Mouse (Mus musculus) spleen, adult 2 months (tissue): Measurements from ENCODE around the gene Usp40. TPM values are rescaled to one million over a fixed set of nuclear protein-coding genes. Genes with fewer than 3 reads are reported as not detected.

ENCODE experiments used
- DNase-seq, 2 experiments: peaks; one replicate each; pipeline versions ENCODE4 v3.0.0 to v3.0.0-alpha.2; 2012 to 2021; ENCODE audit warnings: low spot score in 2 of 2, low read depth in 1 of 2
- H3K27ac ChIP-seq: fragments of 200-500 bp; 2 replicates; pipeline ENCODE4 v1.5.1; 2012; ENCODE audit warnings: low read length, inconsistent platforms; ENCODE audit not compliant: insufficient read depth
- H3K27me3 ChIP-seq: fragments of 200-500 bp; 2 replicates; pipeline ENCODE4 v1.6.1; 2012; ENCODE audit warnings: mild to moderate bottlenecking, moderate library complexity, low read length, inconsistent platforms; ENCODE audit not compliant: control insufficient read depth, insufficient read depth
- H3K36me3 ChIP-seq: fragments of 200-500 bp; 2 replicates; pipeline ENCODE4 v1.6.1; 2012; ENCODE audit warnings: mild to moderate bottlenecking, low read length, inconsistent platforms; ENCODE audit not compliant: control insufficient read depth, insufficient read depth
- H3K4me1 ChIP-seq: fragments of 200-500 bp; 2 replicates; pipeline ENCODE4 v1.6.1; 2011; ENCODE audit warnings: inconsistent platforms; ENCODE audit not compliant: control insufficient read depth, insufficient read depth, insufficient read length
- H3K4me3 ChIP-seq: fragments of 200-500 bp; 2 replicates; pipeline ENCODE4 v1.5.1; 2011; ENCODE audit warnings: mild to moderate bottlenecking, inconsistent platforms; ENCODE audit not compliant: insufficient read depth, insufficient read length; ENCODE audit errors: extremely low read depth
- CTCF ChIP-seq: fragments of 200-500 bp; IDR thresholded peaks from 2 replicates; pipeline ENCODE4 v1.5.1; 2011; ENCODE audit warnings: mild to moderate bottlenecking, inconsistent platforms; ENCODE audit not compliant: insufficient read depth, insufficient read length, insufficient replicate concordance; ENCODE audit errors: extremely low read depth
- POLR2A ChIP-seq: fragments of 200-500 bp; IDR thresholded peaks from 2 replicates; pipeline ENCODE4 v1.6.1; 2011; ENCODE audit warnings: low read depth, low read length, inconsistent platforms
- WGBS: fragments of 180-500 bp; shearing (Covaris S2); methylation state at CpG from one replicate; pipeline ENCODE4 v1.1.7; 2018; 5-methylcytosine and 5-hydroxymethylcytosine counted together
- polyA plus RNA-seq: library from polyadenylated mRNA; depleted of rRNA; stranded (reverse); fragments of >200 nt; gene quantifications from 2 replicates; pipeline ENCODE4 v1.2.3, GENCODE M21; 2012; rRNA removed

Gene Usp40
- polyA plus RNA-seq, 1 experiment, result 3.3 TPM

- peaks cover 11% of the 10 kb centered on the region; the same call in 1 of the 2 replicates for H3K4me1 ChIP-seq
- TF ChIP-seq POLR2A, result no peak
- TF ChIP-seq CTCF, result no peak
- peaks cover 6% of the 10 kb centered on the region for H3K36me3 ChIP-seq
- no peak for DNase-seq
- no peak overlapping the region for H3K27ac ChIP-seq
- H3K27me3 ChIP-seq, result no peaks in the 10 kb centered on the region
- no peak overlapping the region for H3K4me3 ChIP-seq
These were observed 106.2 kb downstream of the Usp40 start for GRCm38 (mm10) chr1:87902186-87902585.

DNA sequence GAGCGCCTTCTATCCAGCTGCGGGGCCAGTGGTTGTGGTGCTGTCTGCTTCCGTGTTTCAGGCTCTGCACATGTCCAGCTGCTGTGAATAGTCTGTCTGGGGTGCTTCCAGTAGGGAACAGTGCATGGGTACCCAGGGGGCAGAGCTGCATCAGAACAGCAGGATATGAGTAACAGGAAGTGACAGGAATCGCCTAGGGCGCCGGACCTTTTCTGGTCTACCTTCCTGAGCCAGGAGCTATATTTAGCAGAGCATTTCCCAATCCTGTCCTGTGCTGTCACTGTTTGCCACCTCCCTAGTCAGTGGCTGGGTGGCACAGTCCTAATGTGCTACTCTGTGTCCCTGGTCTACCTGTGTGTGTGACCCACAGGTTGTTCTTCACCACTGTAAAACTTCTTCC lies 107.4 kb downstream of the Usp40 start:
- DNase-seq, result no peak
- Histone ChIP-seq H3K4me1 (peaks cover 9% of the 10 kb centered on the region; the same call in 1 of the 2 replicates), H3K36me3 (peaks cover 5% of the 10 kb centered on the region), H3K27me3 (no peaks in the 10 kb centered on the region), H3K4me3 (no peak overlapping the region), H3K27ac (no peak overlapping the region)
- whole genome bisulfite sequencing, result 46% methylated on average over 6 of the region's 6 CpGs
- no peak for TF ChIP-seq CTCF
- no peak for TF ChIP-seq POLR2A

DNA sequence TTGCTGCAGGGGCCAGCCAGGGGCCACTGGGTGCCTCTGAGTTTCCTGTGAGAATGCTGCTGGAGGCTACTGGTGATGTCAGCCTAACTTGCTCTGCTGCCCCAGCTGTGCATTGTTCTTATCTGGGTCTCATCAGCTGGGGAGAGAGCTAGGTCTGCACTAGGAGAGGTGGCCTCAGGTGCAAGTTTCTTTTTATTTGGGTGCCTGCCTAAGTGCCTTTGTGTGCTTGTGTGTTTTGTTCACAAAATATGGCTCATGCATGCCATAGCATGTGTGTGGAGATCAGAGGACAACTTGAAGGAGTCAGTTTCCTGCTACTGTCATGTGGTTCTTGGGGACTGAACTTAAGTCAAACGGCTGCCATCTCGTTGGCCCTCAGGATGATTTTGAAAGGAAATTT lies 108.7 kb downstream of the Usp40 start:
- peaks cover 5% of the 10 kb centered on the region for H3K36me3 ChIP-seq
- WGBS, result 3% methylated on average over 2 of the region's 2 CpGs
- H3K4me3 ChIP-seq, result no peak overlapping the region
- TF ChIP-seq POLR2A (no peak), CTCF (no peak)
- H3K27ac ChIP-seq, result 0 out of 2 replicates have a peak overlapping the region, but pooled peaks have one; percentile 32
- H3K4me1 ChIP-seq, result peaks cover 9% of the 10 kb centered on the region; the same call in 1 of the 2 replicates
- no peaks in the 10 kb centered on the region for H3K27me3 ChIP-seq
- peak in 1 of 2 experiments; percentile 17 for DNase-seq

DNA sequence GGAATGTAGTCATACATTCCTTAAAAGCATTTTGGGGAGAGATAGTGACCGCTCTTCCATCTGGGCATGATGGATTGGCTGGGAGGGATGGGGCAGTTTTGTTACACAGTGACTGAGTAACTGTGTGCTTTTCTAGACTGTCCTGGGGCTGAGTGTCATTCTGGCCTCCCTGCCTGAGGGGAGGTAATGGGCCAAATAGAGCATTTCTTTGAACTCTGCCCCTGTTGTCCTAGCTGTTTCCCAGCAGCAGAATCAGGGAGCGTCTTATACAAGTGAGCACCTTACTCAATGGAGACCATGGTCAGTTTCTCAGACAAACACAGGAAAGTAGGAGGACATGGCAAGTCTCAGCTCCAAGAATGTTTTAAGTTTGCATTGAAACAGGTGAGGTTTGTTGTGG lies 111.4 kb downstream of the Usp40 start:
- no peak overlapping the region for H3K27ac ChIP-seq
- 93% methylated on average over 2 of the region's 2 CpGs for WGBS
- H3K4me3 ChIP-seq, result no peak overlapping the region
- no peaks in the 10 kb centered on the region for H3K27me3 ChIP-seq
- no peak for DNase-seq
- peaks cover 10% of the 10 kb centered on the region; the same call in 1 of the 2 replicates for H3K4me1 ChIP-seq
- H3K36me3 ChIP-seq, result peaks cover 2% of the 10 kb centered on the region; the same call in 1 of the 2 replicates
- no peak for TF ChIP-seq CTCF
- TF ChIP-seq POLR2A, result no peak

Other genes starting within 250 kb of the Usp40 start
- 0.22 and 0.57 TPM in 2 replicates for gene Sag, start 204.9 kb downstream of the Usp40 start, polyA plus RNA-seq
- 62.4 and 69.4 TPM in 2 replicates for gene Dgkd, start 155.3 kb downstream of the Usp40 start, polyA plus RNA-seq
- not detected in 2 replicates for gene Ugt1a10, start 46.8 kb upstream of the Usp40 start, polyA plus RNA-seq
- not detected in 2 replicates for gene Ugt1a9, start 62.2 kb upstream of the Usp40 start, polyA plus RNA-seq
- not detected in 2 replicates for gene Ugt1a8, start 79.3 kb upstream of the Usp40 start, polyA plus RNA-seq
- 1.5 and 3.5 TPM in 2 replicates for gene Ugt1a7c, start 86.5 kb upstream of the Usp40 start, polyA plus RNA-seq
- 0.29 and 0.90 TPM in 2 replicates for gene Ugt1a6b, start 94.7 kb upstream of the Usp40 start, polyA plus RNA-seq
- 0.44 and 1.0 TPM in 2 replicates for gene Ugt1a6a, start 126.3 kb upstream of the Usp40 start, polyA plus RNA-seq
- not detected in 2 replicates for gene Ugt1a5, start 157.5 kb upstream of the Usp40 start, polyA plus RNA-seq
- 0.13 and 0.15 TPM in 2 replicates for gene Ugt1a2, start 192.1 kb upstream of the Usp40 start, polyA plus RNA-seq
- gene Dnajb3, start 197.2 kb upstream of the Usp40 start, polyA plus RNA-seq, result 1.3 and 2.3 TPM in 2 replicates
- 0.22 TPM in 1 of 2 replicates, not detected in the other for gene Ugt1a1, start 203.4 kb upstream of the Usp40 start, polyA plus RNA-seq
- gene Mroh2a, start 218.4 kb upstream of the Usp40 start, polyA plus RNA-seq, result 0.23 and 0.42 TPM in 2 replicates